Mouse (Mus musculus): ENCODE data around the gene Naga.

DNA sequence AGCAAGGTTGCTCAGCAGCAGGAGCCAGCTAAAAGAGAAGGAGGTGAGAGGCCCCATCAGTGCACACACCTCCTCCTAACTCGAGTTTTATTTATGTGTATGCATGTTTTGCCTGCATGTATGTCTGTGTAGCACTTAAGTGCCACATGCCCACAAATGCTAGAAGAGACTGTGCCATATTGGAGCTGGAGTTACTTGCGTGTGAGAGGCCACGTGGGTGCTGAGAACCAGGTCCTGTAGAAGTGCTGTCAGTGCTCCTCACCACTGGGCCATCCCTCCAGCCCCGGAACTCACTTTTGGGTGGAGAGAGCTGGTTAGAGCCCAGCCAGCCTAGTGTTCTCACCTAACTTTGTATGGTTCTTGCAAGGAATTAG, 8.6 kb upstream of the Naga start:
- TF ChIP-seq CTCF (conservative IDR thresholded peaks at IDR 0.05 in 1 of 2, IDR thresholded peaks at IDR 0.05 in 1 of 2; ENCODE audit: low read depth in 2 of 2, low read length in 2 of 2) = no peak
- no peak for TF ChIP-seq USF1 (IDR thresholded peaks at IDR 0.05; ENCODE audit: low read depth, low read length)
- TF ChIP-seq ZNF384 (IDR thresholded peaks at IDR 0.05; ENCODE audit: low read depth, low read length) = no peak
- no peak for TF ChIP-seq ETS1 (conservative IDR thresholded peaks at IDR 0.05; ENCODE audit: low read depth, low read length)
- TF ChIP-seq HCFC1 (IDR thresholded peaks at IDR 0.05; ENCODE audit: low read depth, low read length) = no peak
- TF ChIP-seq MEF2A (IDR thresholded peaks at IDR 0.05; ENCODE audit: borderline replicate concordance, low read depth, low read length) = no peak
- no peak for TF ChIP-seq POLR2AphosphoS2 (IDR thresholded peaks at IDR 0.05; ENCODE audit: low read depth, low read length)
- no peak for TF ChIP-seq JUND (conservative IDR thresholded peaks at IDR 0.05; ENCODE audit: low read depth, low read length)
- TF ChIP-seq POLR2A (IDR thresholded peaks at IDR 0.05; ENCODE audit: low read depth, low read length) = no peak
